Mouse (Mus musculus) layer of hippocampus, adult 2 months (tissue): ENCODE results near the gene Gm45713. TPM values are rescaled to one million over a fixed set of nuclear protein-coding genes. Genes with fewer than 3 reads are reported as not detected.
"Not testable (repeated sequence)": the region's sequence is repeated elsewhere in the genome, so short reads cannot be mapped to it uniquely, and the experiment has no call there.

Source experiments
- DNase-seq, 2 experiments: peaks; one replicate each; pipeline ENCODE4 v3.0.0; 2022; ENCODE audit warnings: low spot score in 2 of 2
- H3K27ac ChIP-seq: fragments of 200-600 bp; 2 replicates; pipeline ENCODE4 v1.8.1; 2022
- H3K4me3 ChIP-seq: fragments of 200-600 bp; 2 replicates; pipeline ENCODE4 v1.8.1; 2022; ENCODE audit warnings: mild to moderate bottlenecking
- CTCF ChIP-seq: fragments of 200-600 bp; conservative IDR thresholded peaks from 2 replicates; pipeline ENCODE4 v1.8.1; 2022; ENCODE audit warnings: antibody characterized with exemption, mild to moderate bottlenecking, moderate library complexity
- long read RNA-seq, 2 experiments: library from polyadenylated mRNA; stranded (forward); transcript quantifications; one replicate each; pipeline ENCODE4 v2.0.0; 2021; ENCODE audit warnings: borderline mapping rate in 2 of 2
- total RNA-seq, 2 experiments: library from RNA; stranded (reverse); gene quantifications; 2 replicates each; pipeline ENCODE4 v1.2.3; 2021

Gene Gm45713
- not detected for total RNA-seq
- long read RNA-seq, experiment 1, partial matches to known transcripts = 23 of 23 reads
- long read RNA-seq, experiment 1, other reads (novel, unspliced or antisense) = 0 of 23 reads
- long read RNA-seq, experiment 2, partial matches to known transcripts = 21 of 21 reads
- long read RNA-seq, experiment 2, other reads (novel, unspliced or antisense) = 0 of 21 reads

- peak; percentile 87 to 88 for DNase-seq
- peak; percentile 99 for TF ChIP-seq CTCF
- Histone ChIP-seq H3K4me3 (peak within 1 kb of the TSS; percentile 72), H3K27ac (peak within 1 kb of the TSS; percentile 81)
Measured at GRCm38 (mm10) chr7:45135993-45136567, at the start of gene Gm45713, which contains the start of gene Flt3l. TSS of gene Gm45713 (minus strand) at chr7:45136231. TSS of gene Flt3l (minus strand) at chr7:45136432.

DNA sequence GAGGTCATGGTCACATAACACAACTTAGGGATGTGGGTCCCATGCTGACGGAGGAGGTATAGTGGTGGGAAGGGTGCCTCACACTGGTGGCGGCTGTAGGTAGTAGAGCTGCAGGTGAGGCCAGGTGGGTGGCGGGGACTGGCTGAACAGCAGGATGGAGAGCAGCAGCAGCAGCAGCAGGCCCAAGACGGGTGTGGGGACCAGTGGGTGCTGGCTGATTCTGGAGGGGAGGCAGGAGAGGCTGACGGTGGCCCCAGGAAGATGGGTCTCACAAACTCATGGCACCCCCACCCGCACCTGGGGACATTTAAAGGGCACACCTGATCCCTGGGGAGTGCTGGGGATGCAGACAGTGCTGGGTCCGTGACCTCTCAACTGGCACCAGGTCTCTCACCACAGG is 47.6 kb upstream of the Gm45713 start:
- no peak for DNase-seq
- no peak overlapping the region for H3K27ac ChIP-seq
- TF ChIP-seq CTCF = no peak
- H3K4me3 ChIP-seq = no peak overlapping the region

DNA sequence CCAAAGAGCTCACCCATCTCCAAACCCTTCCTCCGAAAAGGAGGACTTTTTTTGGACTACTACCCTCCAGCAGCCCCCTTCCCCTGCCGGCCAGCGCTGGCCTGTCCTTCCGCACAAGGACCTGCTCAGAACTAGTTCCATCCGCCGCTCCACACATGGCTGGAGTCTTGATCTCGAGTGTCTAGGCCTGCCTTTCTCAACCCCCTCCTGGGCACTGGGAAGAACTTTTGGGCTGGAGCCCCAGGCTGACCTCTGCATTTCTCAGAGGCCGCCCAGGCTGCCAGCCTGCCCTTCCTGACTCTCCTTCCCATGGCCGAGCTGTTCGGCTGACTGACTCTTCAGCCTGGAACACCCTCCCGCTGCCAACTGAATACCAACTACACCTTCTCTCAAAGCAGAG is 46.6 kb upstream of the Gm45713 start:
- no peak; the same call in 1 of the 2 replicates for TF ChIP-seq CTCF
- peak overlapping the region; percentile 50 for H3K4me3 ChIP-seq
- peak overlapping the region; percentile 58 for H3K27ac ChIP-seq
- DNase-seq = no peak

- Histone ChIP-seq H3K4me3 (peak overlapping the region; percentile 50), H3K27ac (peak overlapping the region; percentile 58)
- TF ChIP-seq CTCF = no peak
- DNase-seq = peak; percentile 84 to 90
Measured at GRCm38 (mm10) chr7:45182199-45182601, 46.2 kb upstream of the Gm45713 start.

DNA sequence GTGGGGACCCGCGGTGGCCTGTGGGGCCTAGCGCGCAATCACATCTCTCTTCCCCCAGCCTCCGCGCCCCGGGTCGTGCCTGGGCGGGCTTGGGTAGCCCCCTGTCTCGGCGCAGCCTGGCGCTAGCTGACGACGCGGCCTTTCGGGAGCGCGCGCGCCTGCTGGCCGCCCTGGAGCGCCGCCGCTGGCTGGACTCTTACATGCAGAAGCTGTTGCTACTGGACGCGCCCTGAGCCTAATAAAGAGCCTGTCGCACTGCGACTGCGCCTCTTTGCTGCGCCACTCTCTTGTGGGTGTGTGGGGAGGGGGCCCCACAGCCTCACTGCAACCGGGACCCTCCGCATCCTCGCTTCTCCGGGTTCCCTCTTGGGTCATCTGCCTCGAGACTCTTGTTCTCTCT is 45.5 kb upstream of the Gm45713 start:
- peak; percentile 42 for TF ChIP-seq CTCF
- Histone ChIP-seq H3K4me3 (no peak overlapping the region), H3K27ac (no peak overlapping the region)
- no peak for DNase-seq

DNA sequence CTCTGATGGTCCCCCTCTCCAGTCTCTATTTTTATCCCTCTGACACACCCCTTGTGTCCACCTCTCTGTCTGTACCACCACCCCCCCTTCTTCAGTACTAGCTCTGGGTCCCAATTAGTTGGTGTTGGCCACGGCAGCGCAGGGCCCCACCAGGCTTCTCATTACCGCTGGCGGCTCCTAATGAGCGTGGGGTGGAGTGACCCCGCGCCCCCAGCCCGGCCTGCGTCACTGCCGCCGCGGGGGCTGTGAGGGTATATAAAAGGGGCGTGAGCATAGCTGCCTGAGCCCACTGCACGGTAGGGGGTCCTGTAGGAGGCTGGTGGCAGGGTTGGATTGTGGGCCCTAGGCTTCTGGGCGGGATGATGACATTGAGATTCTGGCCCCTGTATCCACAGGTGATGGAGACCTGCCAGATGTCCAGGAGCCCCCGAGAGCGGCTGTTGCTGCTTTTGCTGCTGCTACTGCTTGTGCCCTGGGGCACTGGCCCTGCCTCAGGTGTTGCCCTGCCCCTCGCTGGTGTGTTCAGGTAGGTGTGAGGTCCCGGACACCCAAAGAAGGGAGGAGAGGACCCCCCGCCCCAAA is 45.0 kb upstream of the Gm45713 start, which contains the start of gene Pth2:
Pth2 (plus strand) TSS at position 100 of the 582 bp plus-strand sequence.
- no peak for DNase-seq
- H3K4me3 ChIP-seq = no peak within 1 kb of the TSS; the same call in 1 of the 2 replicates
- TF ChIP-seq CTCF = no peak
- H3K27ac ChIP-seq = no peak within 1 kb of the TSS

DNA sequence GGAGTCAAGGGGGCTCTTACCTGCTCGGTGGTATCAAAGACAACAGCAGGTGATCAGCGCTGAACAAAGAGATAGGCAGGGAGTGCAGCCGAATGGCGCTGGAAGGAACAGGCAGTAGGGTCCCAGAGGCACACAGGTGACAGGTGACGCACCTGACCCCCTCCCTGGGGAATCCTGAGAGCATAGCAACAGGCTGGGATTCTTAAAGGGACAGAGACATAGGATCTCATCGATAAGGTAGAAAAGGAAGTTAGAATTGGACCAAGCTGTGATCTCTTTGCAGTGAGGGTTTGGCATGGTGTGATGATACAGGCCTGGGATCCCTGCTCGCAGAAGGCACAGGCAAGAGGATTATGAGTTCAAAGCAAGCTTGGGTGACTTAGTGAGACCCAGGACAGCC is 43.4 kb upstream of the Gm45713 start, which contains the start of gene Gfy:
Gfy (minus strand) TSS at position 101 of the 400 bp plus-strand sequence.
- no peak within 1 kb of the TSS for H3K4me3 ChIP-seq
- no peak for DNase-seq
- no peak for TF ChIP-seq CTCF
- H3K27ac ChIP-seq = no peak within 1 kb of the TSS

DNA sequence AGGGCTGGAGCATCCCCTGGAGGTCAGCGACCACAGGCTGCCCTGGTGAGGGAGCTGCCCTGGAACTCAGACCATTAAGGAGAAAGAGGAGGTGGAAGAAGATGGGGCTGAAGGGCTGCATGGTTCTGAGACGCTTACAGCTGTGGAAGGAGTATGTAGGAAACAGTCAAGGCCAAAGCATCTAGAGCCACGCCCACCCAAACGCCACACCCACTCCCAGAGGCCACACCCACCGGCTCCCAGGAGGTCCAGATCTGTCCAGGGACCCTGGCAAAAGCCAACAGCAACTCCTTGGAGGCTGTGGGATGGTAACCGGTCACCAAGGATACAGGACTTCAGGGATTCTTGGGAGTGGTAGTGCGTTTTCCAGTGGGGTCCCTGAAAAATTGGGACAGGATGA is 42.5 kb upstream of the Gm45713 start:
- no peak for DNase-seq
- TF ChIP-seq CTCF = no peak
- H3K27ac ChIP-seq = no peak overlapping the region
- no peak overlapping the region for H3K4me3 ChIP-seq

GRCm38 (mm10) chr7:45176356-45176755 is 40.3 kb upstream of the Gm45713 start:
- Histone ChIP-seq H3K27ac (peak overlapping the region; percentile 67; the same call in 1 of the 2 replicates), H3K4me3 (no peak overlapping the region; the same call in 1 of the 2 replicates)
- TF ChIP-seq CTCF = no peak
- DNase-seq = no peak

- H3K4me3 ChIP-seq = no peak overlapping the region
- DNase-seq = no peak
- H3K27ac ChIP-seq = peak overlapping the region; percentile 67; the same call in 1 of the 2 replicates
- no peak for TF ChIP-seq CTCF
Measured at GRCm38 (mm10) chr7:45175929-45176328, 39.9 kb upstream of the Gm45713 start.

DNA sequence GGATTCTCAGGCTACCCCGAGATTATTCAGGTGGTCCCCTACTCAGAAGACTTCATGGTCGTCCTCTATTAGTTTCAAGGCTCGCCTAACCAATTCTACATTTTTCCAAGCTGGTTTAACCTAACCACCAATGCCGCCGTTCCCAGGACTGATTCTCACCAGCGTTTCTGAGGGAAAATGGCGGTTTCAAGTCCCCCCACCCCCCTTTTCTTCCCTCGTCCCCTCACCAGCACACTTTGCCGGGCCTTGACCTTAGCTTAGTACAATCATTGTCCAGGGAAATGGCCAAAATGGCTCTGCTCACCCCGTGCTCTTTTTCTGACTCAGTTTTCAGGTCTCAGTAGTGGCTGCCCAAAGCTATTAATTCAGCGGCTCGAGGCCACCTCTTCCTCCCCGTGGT is 39.4 kb upstream of the Gm45713 start:
- H3K27ac ChIP-seq = no peak overlapping the region; the same call in 1 of the 2 replicates
- DNase-seq = no peak
- TF ChIP-seq CTCF = no peak
- H3K4me3 ChIP-seq = no peak overlapping the region

- H3K4me3 ChIP-seq = no peak overlapping the region
- no peak for TF ChIP-seq CTCF
- H3K27ac ChIP-seq = peak overlapping the region; percentile 32; the same call in 1 of the 2 replicates
- no peak for DNase-seq
Measured at GRCm38 (mm10) chr7:45174567-45175280, 38.7 kb upstream of the Gm45713 start.

DNA sequence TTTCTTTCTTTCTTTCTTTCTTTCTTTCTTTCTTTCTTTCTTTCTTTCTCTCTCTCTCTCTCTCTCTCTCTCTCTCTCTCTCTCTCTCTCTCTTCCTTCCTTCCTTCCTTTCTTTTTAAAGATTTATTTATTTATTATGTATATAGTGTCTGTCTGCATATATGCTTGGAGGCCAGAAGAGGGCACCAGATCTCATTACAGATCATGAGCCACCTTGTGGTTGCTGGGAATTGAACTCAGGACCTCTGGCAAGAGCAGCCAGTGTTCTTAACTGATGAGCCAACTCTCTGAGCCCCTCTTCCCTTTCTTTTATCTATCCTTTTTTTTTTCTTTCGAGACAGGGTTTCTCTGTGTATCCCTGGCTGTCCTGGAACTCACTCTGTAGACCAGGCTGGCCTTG is 37.7 kb upstream of the Gm45713 start:
- H3K27ac ChIP-seq, H3K4me3 ChIP-seq, DNase-seq: not testable (repeated sequence)
- peak; percentile 68 for TF ChIP-seq CTCF
